Mouse (Mus musculus) embryonic fibroblast, embryonic 13.5 days (primary cell): ENCODE data around the gene Dynlrb1.

Experiments
- CTCF ChIP-seq: IDR thresholded peaks from 2 replicates; pipeline ENCODE4 v1.5.1; 2011; ENCODE audit warnings: mild to moderate bottlenecking, control low read depth, low read length, moderate library complexity, borderline replicate concordance; ENCODE audit not compliant: insufficient read depth
- POLR2A ChIP-seq: IDR thresholded peaks from 2 replicates; pipeline ENCODE4 v1.6.1; 2011; ENCODE audit warnings: low read depth, mild to moderate bottlenecking, control low read depth, low read length, moderate library complexity

DNA sequence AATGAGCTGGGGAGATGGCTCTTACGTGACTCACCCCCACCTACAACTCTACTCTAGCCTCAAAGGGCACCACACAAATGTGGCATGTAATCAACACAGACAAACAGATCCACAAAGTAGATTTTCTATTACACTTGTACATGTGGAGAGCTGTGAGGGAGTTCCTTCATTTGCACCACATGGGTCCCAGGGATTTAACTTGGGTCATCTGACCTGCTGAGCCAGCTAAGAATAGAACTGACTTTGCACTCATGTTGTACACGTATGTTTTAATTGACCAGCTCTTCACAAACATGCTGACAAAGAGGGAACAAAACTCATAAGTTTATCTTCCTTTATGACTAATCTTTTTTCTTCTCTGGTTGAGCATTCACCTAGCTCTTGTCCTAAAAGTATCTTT lies 13.2 kb upstream of the Dynlrb1 start:
- TF ChIP-seq POLR2A (no peak), CTCF (no peak)
